Mouse (Mus musculus) intestine, embryonic 15.5 days (tissue): Measurements from ENCODE around the gene Dusp8. TPM values are rescaled to one million over a fixed set of nuclear protein-coding genes. Genes with fewer than 3 reads are reported as not detected.

Experiments used
- ATAC-seq: fragments of 200-750 bp; cut with Nextera tagmentation; 2 replicates; pipeline ENCODE4 v1.8.0; 2017; ENCODE audit warnings: moderate TSS enrichment, moderate library complexity
- H3K27ac ChIP-seq: fragments of 300-500 bp; sonication (generic); 2 replicates; pipeline ENCODE4 v1.5.1; 2015; ENCODE audit warnings: mild to moderate bottlenecking, inconsistent platforms
- H3K27me3 ChIP-seq: fragments of 300-500 bp; sonication (generic); replicated peaks from 2 replicates; pipeline ENCODE4 v1.6.1; 2015; ENCODE audit warnings: inconsistent platforms
- H3K36me3 ChIP-seq: fragments of 300-500 bp; sonication (generic); 2 replicates; pipeline ENCODE4 v1.6.1; 2015; ENCODE audit warnings: inconsistent platforms
- H3K4me1 ChIP-seq: fragments of 300-500 bp; sonication (generic); replicated peaks from 2 replicates; pipeline ENCODE4 v1.6.1; 2015; ENCODE audit warnings: inconsistent platforms
- H3K4me2 ChIP-seq: fragments of 300-500 bp; sonication (generic); replicated peaks from 2 replicates; pipeline ENCODE4 v1.6.1; 2015; ENCODE audit warnings: mild to moderate bottlenecking, inconsistent platforms
- H3K4me3 ChIP-seq: fragments of 300-500 bp; sonication (generic); replicated peaks from 2 replicates; pipeline ENCODE4 v1.5.1; 2015; ENCODE audit warnings: inconsistent platforms
- H3K9ac ChIP-seq: fragments of 300-500 bp; sonication (generic); 2 replicates; pipeline ENCODE4 v1.6.1; 2015; ENCODE audit warnings: inconsistent platforms
- H3K9me3 ChIP-seq: fragments of 300-500 bp; sonication (generic); 2 replicates; pipeline ENCODE4 v1.6.1; 2016; ENCODE audit warnings: inconsistent platforms
- WGBS: fragments of 180-500 bp; shearing (Covaris S2); methylation state at CpG from one replicate; pipeline ENCODE4 v1.1.7; 2015; 5-methylcytosine and 5-hydroxymethylcytosine counted together
- polyA plus RNA-seq: library from polyadenylated mRNA; unstranded; fragments of >200 nt; fragmentation: Nextera tagmentation; extraction: Ambion mirVana; gene quantifications from 2 replicates; pipeline ENCODE4 v1.2.1, GENCODE M21; 2015

Dusp8 gene
- polyA plus RNA-seq, 1 experiment from 2014 or later = 6.6 TPM

- H3K36me3 ChIP-seq = peaks cover 7% of the 10 kb centered on the region
- H3K27me3 ChIP-seq = peaks cover 36% of the 10 kb centered on the region
- no peak overlapping the region for H3K9ac ChIP-seq
- H3K4me3 ChIP-seq = no peak overlapping the region
- ATAC-seq = no peak
- H3K4me1 ChIP-seq = peaks cover 20% of the 10 kb centered on the region
- H3K4me2 ChIP-seq = peak overlapping the region; percentile 37; the same call in 1 of the 2 replicates
- 57% methylated on average over 16 of the region's 16 CpGs for WGBS
- H3K27ac ChIP-seq = no peak overlapping the region
- H3K9me3 ChIP-seq = no peaks in the 10 kb centered on the region
Observed at GRCm38 (mm10) chr7:142082607-142083006, 13.0 kb downstream of the Dusp8 start.

GRCm38 (mm10) chr7:142082179-142082578, 13.5 kb downstream of the Dusp8 start:
- Histone ChIP-seq H3K36me3 (peaks cover 7% of the 10 kb centered on the region), H3K27me3 (peaks cover 36% of the 10 kb centered on the region), H3K4me3 (peak overlapping the region; percentile 10; the same call in 1 of the 2 replicates), H3K9ac (no peak overlapping the region), H3K27ac (no peak overlapping the region), H3K9me3 (no peaks in the 10 kb centered on the region), H3K4me1 (peaks cover 20% of the 10 kb centered on the region), H3K4me2 (peak overlapping the region; percentile 37)
- ATAC-seq = peak; percentile 21; the same call in 1 of the 2 replicates
- WGBS = 27% methylated on average over 38 of the region's 38 CpGs

- Histone ChIP-seq H3K27ac (no peak overlapping the region), H3K9ac (no peak overlapping the region), H3K27me3 (peaks cover 36% of the 10 kb centered on the region), H3K4me1 (peaks cover 20% of the 10 kb centered on the region), H3K4me3 (peak overlapping the region; percentile 10; the same call in 1 of the 2 replicates), H3K4me2 (peak overlapping the region; percentile 37), H3K9me3 (no peaks in the 10 kb centered on the region), H3K36me3 (peaks cover 6% of the 10 kb centered on the region)
- ATAC-seq = no peak
- 40% methylated on average over 14 of the region's 17 CpGs for WGBS
Observed at GRCm38 (mm10) chr7:142081736-142082135, 13.9 kb downstream of the Dusp8 start.

- peaks cover 3% of the 10 kb centered on the region; the same call in 1 of the 2 replicates for H3K36me3 ChIP-seq
Observed at GRCm38 (mm10) chr7:142080876-142081275, 14.8 kb downstream of the Dusp8 start.

GRCm38 (mm10) chr7:142079365-142079764, 16.3 kb downstream of the Dusp8 start:
- Histone ChIP-seq H3K9ac (no peak overlapping the region), H3K9me3 (no peaks in the 10 kb centered on the region), H3K4me1 (peaks cover 14% of the 10 kb centered on the region), H3K36me3 (0 out of 2 replicates have a peak, but pooled peaks cover 3% of the 10 kb centered on the region), H3K4me2 (no peak overlapping the region), H3K27ac (no peak overlapping the region), H3K27me3 (peaks cover 36% of the 10 kb centered on the region), H3K4me3 (no peak overlapping the region)
- WGBS = 60% methylated on average over 5 of the region's 5 CpGs
- ATAC-seq = no peak

More at GRCm38 (mm10) chr7:142080876-142081275, 14.8 kb downstream of the Dusp8 start:
- Histone ChIP-seq H3K27ac (no peak overlapping the region), H3K4me3 (no peak overlapping the region), H3K9ac (no peak overlapping the region), H3K4me2 (no peak overlapping the region), H3K9me3 (no peaks in the 10 kb centered on the region), H3K4me1 (peaks cover 20% of the 10 kb centered on the region), H3K27me3 (peaks cover 36% of the 10 kb centered on the region)
- ATAC-seq = no peak
- 77% methylated on average over 2 of the region's 2 CpGs for WGBS

GRCm38 (mm10) chr7:142077138-142077537, 18.5 kb downstream of the Dusp8 start:
- no peaks in the 10 kb centered on the region for H3K9me3 ChIP-seq
- H3K27ac ChIP-seq = no peak overlapping the region
- H3K9ac ChIP-seq = no peak overlapping the region
- no peak overlapping the region for H3K4me2 ChIP-seq
- H3K4me3 ChIP-seq = no peak overlapping the region
- WGBS = 56% methylated on average over 3 of the region's 3 CpGs
- H3K36me3 ChIP-seq = no peaks in the 10 kb centered on the region
- ATAC-seq = no peak
- 0 out of 2 replicates have a peak, but pooled peaks cover 5% of the 10 kb centered on the region for H3K4me1 ChIP-seq
- H3K27me3 ChIP-seq = peaks cover 14% of the 10 kb centered on the region

- Histone ChIP-seq H3K36me3 (no peaks in the 10 kb centered on the region), H3K9ac (no peak overlapping the region), H3K27me3 (no peaks in the 10 kb centered on the region), H3K4me3 (no peak overlapping the region), H3K27ac (no peak overlapping the region), H3K4me2 (no peak overlapping the region), H3K4me1 (0 out of 2 replicates have a peak, but pooled peaks cover 3% of the 10 kb centered on the region), H3K9me3 (no peaks in the 10 kb centered on the region)
- WGBS = 72% methylated on average over 8 of the region's 8 CpGs
- ATAC-seq = no peak
Observed at GRCm38 (mm10) chr7:142074146-142074886, 21.3 kb downstream of the Dusp8 start.

GRCm38 (mm10) chr7:142071717-142072116, 23.9 kb downstream of the Dusp8 start:
- ATAC-seq = no peak
- 0 out of 2 replicates have a peak, but pooled peaks cover 6% of the 10 kb centered on the region for H3K4me1 ChIP-seq

GRCm38 (mm10) chr7:142071212-142071578, 24.4 kb downstream of the Dusp8 start:
- Histone ChIP-seq H3K9me3 (no peaks in the 10 kb centered on the region), H3K4me2 (peak overlapping the region; percentile 39), H3K36me3 (no peaks in the 10 kb centered on the region), H3K9ac (no peak overlapping the region), H3K27me3 (no peaks in the 10 kb centered on the region), H3K4me3 (no peak overlapping the region), H3K4me1 (0 out of 2 replicates have a peak, but pooled peaks cover 6% of the 10 kb centered on the region), H3K27ac (no peak overlapping the region)
- 5% methylated on average over 9 of the region's 10 CpGs for WGBS
- ATAC-seq = peak; percentile 39

More at GRCm38 (mm10) chr7:142071717-142072116, 23.9 kb downstream of the Dusp8 start:
- Histone ChIP-seq H3K9ac (no peak overlapping the region), H3K27ac (no peak overlapping the region), H3K4me3 (no peak overlapping the region), H3K4me2 (no peak overlapping the region), H3K36me3 (no peaks in the 10 kb centered on the region), H3K9me3 (no peaks in the 10 kb centered on the region), H3K27me3 (no peaks in the 10 kb centered on the region)

- H3K27ac ChIP-seq = no peak overlapping the region
- H3K27me3 ChIP-seq = no peaks in the 10 kb centered on the region
- H3K4me2 ChIP-seq = peak overlapping the region; percentile 39
- no peak overlapping the region for H3K4me3 ChIP-seq
- H3K4me1 ChIP-seq = 0 out of 2 replicates have a peak, but pooled peaks cover 6% of the 10 kb centered on the region
- H3K9ac ChIP-seq = no peak overlapping the region
- H3K9me3 ChIP-seq = no peaks in the 10 kb centered on the region
- peak; percentile 83 for ATAC-seq
- 12% methylated on average over 13 of the region's 13 CpGs for WGBS
- no peaks in the 10 kb centered on the region for H3K36me3 ChIP-seq
Observed at GRCm38 (mm10) chr7:142070458-142071211, 25.0 kb downstream of the Dusp8 start.

GRCm38 (mm10) chr7:142068429-142068828, 27.2 kb downstream of the Dusp8 start:
- Histone ChIP-seq H3K27ac (no peak overlapping the region), H3K27me3 (no peaks in the 10 kb centered on the region), H3K4me1 (0 out of 2 replicates have a peak, but pooled peaks cover 6% of the 10 kb centered on the region), H3K9me3 (no peaks in the 10 kb centered on the region), H3K4me3 (no peak overlapping the region), H3K36me3 (no peaks in the 10 kb centered on the region), H3K4me2 (no peak overlapping the region), H3K9ac (no peak overlapping the region)
- 56% methylated on average over 4 of the region's 4 CpGs for WGBS
- ATAC-seq = peak; percentile 84

GRCm38 (mm10) chr7:142060931-142061565, 34.6 kb downstream of the Dusp8 start, which contains the start of gene Mob2:
TSS of gene Mob2 (minus strand) at chr7:142061065.
- WGBS = under 1% methylated on average over 49 of the region's 49 CpGs
- Histone ChIP-seq H3K9ac (peak within 1 kb of the TSS; percentile 94), H3K4me3 (peak within 1 kb of the TSS; percentile 97), H3K27me3 (no peaks in the 10 kb centered on the region), H3K9me3 (no peaks in the 10 kb centered on the region), H3K4me2 (peak within 1 kb of the TSS; percentile 82), H3K27ac (peak within 1 kb of the TSS; percentile 66; the same call in 1 of the 2 replicates), H3K36me3 (no peaks in the 10 kb centered on the region), H3K4me1 (peaks cover 19% of the 10 kb centered on the region)
- peak; percentile 97 for ATAC-seq
